Mouse (Mus musculus) bone marrow macrophage, adult 2 months (primary cell): ENCODE results near the gene Trpm8.

Source experiments
- CTCF ChIP-seq: IDR thresholded peaks from 2 replicates; pipeline ENCODE4 v1.5.1; 2012; ENCODE audit warnings: low read depth, mild to moderate bottlenecking, low read length, moderate library complexity
- POLR2A ChIP-seq: IDR thresholded peaks from 2 replicates; pipeline ENCODE4 v1.6.1; 2012; ENCODE audit warnings: mild to moderate bottlenecking, low read depth, low read length, borderline replicate concordance

GRCm38 (mm10) chr1:88240072-88240471 is 37.4 kb upstream of the Trpm8 start:
- TF ChIP-seq CTCF (no peak), POLR2A (no peak)
